Mouse (Mus musculus) ES-Bruce4 (cell line): ENCODE measurements at regions not wholly inside any gene's neighbourhood (a gene's known extent, or its start where the extent isn't known, plus 50 kb on each side); places are given as distances from the start of the nearest gene placed in this dataset.

ENCODE experiments used
- CTCF ChIP-seq: IDR thresholded peaks from one replicate; pipeline ENCODE4 v1.8.1; 2011; ENCODE audit warnings: low read depth, low read length
- EP300 ChIP-seq: IDR thresholded peaks from 2 replicates; pipeline ENCODE4 v1.6.1; 2011; ENCODE audit warnings: low read depth, low read length; ENCODE audit not compliant: insufficient read depth
- POLR2A ChIP-seq: IDR thresholded peaks from one replicate; pipeline ENCODE4 v1.8.1; 2011; ENCODE audit warnings: low read length; ENCODE audit not compliant: insufficient read depth

- TF ChIP-seq POLR2A: no peak
- no peak for TF ChIP-seq CTCF
- no peak for TF ChIP-seq EP300
Measured at GRCm38 (mm10) chr7:116735676-116736075, 231.5 kb downstream of the Nucb2 start.
